Mouse (Mus musculus) bone marrow macrophage, adult 2 months (primary cell): ENCODE data around the gene Leng9.

Source experiments
- CTCF ChIP-seq: IDR thresholded peaks from 2 replicates; pipeline ENCODE4 v1.5.1; 2012; ENCODE audit warnings: low read depth, mild to moderate bottlenecking, low read length, moderate library complexity
- POLR2A ChIP-seq: IDR thresholded peaks from 2 replicates; pipeline ENCODE4 v1.6.1; 2012; ENCODE audit warnings: mild to moderate bottlenecking, low read depth, low read length, borderline replicate concordance

- TF ChIP-seq CTCF (no peak), POLR2A (no peak)
These were observed 15.1 kb upstream of the Leng9 start for GRCm38 (mm10) chr7:4165286-4165685.
